Mouse (Mus musculus) midbrain, embryonic 13.5 days (tissue): ENCODE measurements at regions not wholly inside any gene's neighbourhood (a gene's known extent, or its start where the extent isn't known, plus 50 kb on each side); places are given as distances from the start of the nearest gene placed in this dataset.

Source experiments
- ATAC-seq: fragments of 200-750 bp; cut with Nextera tagmentation; 2 replicates; pipeline ENCODE4 v1.8.0; 2017; ENCODE audit warnings: mild to moderate bottlenecking, moderate TSS enrichment, moderate library complexity
- H3K27ac ChIP-seq: fragments of 300-500 bp; sonication (generic); 2 replicates; pipeline ENCODE4 v1.5.1; 2015; ENCODE audit warnings: inconsistent platforms, mild to moderate bottlenecking, moderate library complexity
- H3K27me3 ChIP-seq: fragments of 300-500 bp; sonication (generic); 2 replicates; pipeline ENCODE4 v1.6.1; 2015; ENCODE audit warnings: mild to moderate bottlenecking, inconsistent platforms
- H3K36me3 ChIP-seq: fragments of 300-500 bp; sonication (generic); 2 replicates; pipeline ENCODE4 v1.6.1; 2015; ENCODE audit warnings: mild to moderate bottlenecking, inconsistent platforms
- H3K4me1 ChIP-seq: fragments of 300-500 bp; sonication (generic); replicated peaks from 2 replicates; pipeline ENCODE4 v1.6.1; 2015; ENCODE audit warnings: inconsistent platforms
- H3K4me2 ChIP-seq: fragments of 300-500 bp; sonication (generic); replicated peaks from 2 replicates; pipeline ENCODE4 v1.6.1; 2015; ENCODE audit warnings: moderate library complexity, mild to moderate bottlenecking, inconsistent platforms
- H3K4me3 ChIP-seq: fragments of 300-500 bp; sonication (generic); replicated peaks from 2 replicates; pipeline ENCODE4 v1.5.1; 2015; ENCODE audit warnings: mild to moderate bottlenecking, inconsistent platforms
- H3K9ac ChIP-seq: fragments of 300-500 bp; sonication (generic); replicated peaks from 2 replicates; pipeline ENCODE4 v1.6.1; 2015; ENCODE audit warnings: mild to moderate bottlenecking, inconsistent platforms
- H3K9me3 ChIP-seq: fragments of 300-500 bp; sonication (generic); 2 replicates; pipeline ENCODE4 v1.6.1; 2016; ENCODE audit warnings: mild to moderate bottlenecking, inconsistent platforms
- WGBS: fragments of 180-500 bp; shearing (Covaris S2); methylation state at CpG from one replicate; pipeline ENCODE4 v1.1.7; 2015; 5-methylcytosine and 5-hydroxymethylcytosine counted together

DNA sequence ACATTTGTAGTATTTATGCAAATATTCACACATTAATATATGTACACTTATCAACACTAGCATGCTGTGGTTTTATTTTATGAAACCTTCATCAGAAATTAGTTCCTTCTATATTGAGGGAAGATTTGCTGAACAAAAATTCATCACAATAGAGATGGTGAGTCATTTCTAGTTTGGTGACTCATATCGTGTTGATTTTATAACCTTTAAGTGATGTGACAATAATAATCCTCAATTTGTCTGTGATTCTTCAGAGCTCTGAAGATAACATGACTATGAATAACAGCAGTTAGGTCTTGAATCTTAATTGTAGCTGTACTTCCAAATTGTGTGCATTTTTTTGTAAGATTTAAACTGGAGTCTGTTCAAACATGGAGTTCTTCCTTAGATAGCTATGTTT lies 168.3 kb upstream of the L3mbtl3 start:
- no peak overlapping the region for H3K4me3 ChIP-seq
- H3K9ac ChIP-seq = no peak overlapping the region
- H3K9me3 ChIP-seq = no peaks in the 10 kb centered on the region
- H3K4me1 ChIP-seq = no peaks in the 10 kb centered on the region
- WGBS = 93% methylated on average over 1 of the region's 1 CpGs
- H3K36me3 ChIP-seq = no peaks in the 10 kb centered on the region
- no peak for ATAC-seq
- H3K27ac ChIP-seq = no peak overlapping the region
- no peak overlapping the region for H3K4me2 ChIP-seq
- no peaks in the 10 kb centered on the region for H3K27me3 ChIP-seq

DNA sequence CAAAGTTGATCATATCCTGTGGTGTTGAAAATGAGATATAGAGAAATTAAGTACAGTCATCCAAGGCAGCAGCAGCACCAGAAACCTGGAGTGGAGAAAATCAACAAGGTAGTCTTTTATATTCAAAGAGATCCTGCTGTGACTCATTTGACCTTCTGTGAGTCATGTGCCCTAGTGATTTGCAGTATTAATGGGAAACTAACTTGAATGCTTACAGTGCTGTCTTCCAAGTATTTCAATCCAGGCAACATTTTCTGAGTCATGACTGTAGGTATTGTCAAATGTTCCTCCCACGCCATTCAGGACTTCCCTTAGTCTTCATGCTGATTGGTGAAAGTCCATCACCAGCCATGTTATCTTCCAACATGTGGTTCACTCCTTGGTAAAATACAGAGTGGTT lies 169.0 kb upstream of the L3mbtl3 start:
- H3K9me3 ChIP-seq = no peaks in the 10 kb centered on the region
- no peak overlapping the region for H3K4me3 ChIP-seq
- no peak overlapping the region for H3K9ac ChIP-seq
- H3K36me3 ChIP-seq = no peaks in the 10 kb centered on the region
- no peaks in the 10 kb centered on the region for H3K4me1 ChIP-seq
- no peaks in the 10 kb centered on the region for H3K27me3 ChIP-seq
- H3K27ac ChIP-seq = no peak overlapping the region
- H3K4me2 ChIP-seq = no peak overlapping the region
- WGBS = 91% methylated on average over 1 of the region's 1 CpGs
- ATAC-seq = no peak

DNA sequence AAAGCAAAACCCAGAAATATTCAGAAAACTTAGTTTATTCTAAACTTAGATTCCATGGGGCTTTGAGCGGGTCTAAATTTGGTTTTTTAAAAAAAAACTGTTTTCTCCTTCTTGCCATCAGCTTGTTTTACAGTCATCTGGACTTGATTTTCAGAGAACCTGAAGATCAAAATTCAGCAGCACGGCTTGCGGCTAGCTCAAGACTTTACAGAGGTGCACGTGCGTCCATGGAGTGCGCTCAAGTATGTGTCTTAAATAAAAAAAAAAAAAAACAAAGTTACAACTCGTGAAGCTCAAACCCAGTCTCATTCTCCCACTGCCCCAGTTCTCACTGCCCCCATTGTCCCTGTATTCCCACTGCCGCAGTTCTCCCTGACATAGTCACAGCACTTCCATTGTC lies 180.5 kb upstream of the L3mbtl3 start:
- no peaks in the 10 kb centered on the region for H3K36me3 ChIP-seq
- no peak for ATAC-seq
- 82% methylated on average over 8 of the region's 8 CpGs for WGBS
- no peaks in the 10 kb centered on the region for H3K27me3 ChIP-seq
- no peaks in the 10 kb centered on the region for H3K4me1 ChIP-seq
- H3K9ac ChIP-seq = no peak overlapping the region
- no peak overlapping the region for H3K4me3 ChIP-seq
- H3K27ac ChIP-seq = no peak overlapping the region
- no peaks in the 10 kb centered on the region for H3K9me3 ChIP-seq
- no peak overlapping the region for H3K4me2 ChIP-seq

DNA sequence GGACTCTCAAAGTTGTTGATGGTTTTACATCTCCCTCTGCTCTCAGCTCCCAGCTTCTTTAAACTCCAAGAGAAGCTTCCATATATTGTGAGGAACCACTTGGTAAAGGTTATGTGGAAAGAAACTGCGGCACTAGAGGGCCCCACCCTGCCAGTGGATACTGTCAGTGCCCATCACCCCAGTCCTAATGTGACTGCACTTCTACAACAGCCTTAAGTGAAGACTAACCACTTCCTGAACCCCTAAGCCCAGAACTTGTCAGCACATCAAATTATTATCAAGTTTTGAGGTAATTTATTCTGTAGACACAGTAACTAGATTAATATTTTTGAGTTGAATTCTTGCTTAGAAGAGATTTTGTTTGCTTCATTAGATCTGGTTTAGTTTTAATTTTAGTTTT lies 182.3 kb upstream of the L3mbtl3 start:
- no peaks in the 10 kb centered on the region for H3K27me3 ChIP-seq
- H3K27ac ChIP-seq = no peak overlapping the region
- H3K4me2 ChIP-seq = no peak overlapping the region
- WGBS = 68% methylated on average over 1 of the region's 1 CpGs
- ATAC-seq = no peak
- H3K4me1 ChIP-seq = no peaks in the 10 kb centered on the region
- no peaks in the 10 kb centered on the region for H3K9me3 ChIP-seq
- no peak overlapping the region for H3K4me3 ChIP-seq
- no peak overlapping the region for H3K9ac ChIP-seq
- H3K36me3 ChIP-seq = no peaks in the 10 kb centered on the region

DNA sequence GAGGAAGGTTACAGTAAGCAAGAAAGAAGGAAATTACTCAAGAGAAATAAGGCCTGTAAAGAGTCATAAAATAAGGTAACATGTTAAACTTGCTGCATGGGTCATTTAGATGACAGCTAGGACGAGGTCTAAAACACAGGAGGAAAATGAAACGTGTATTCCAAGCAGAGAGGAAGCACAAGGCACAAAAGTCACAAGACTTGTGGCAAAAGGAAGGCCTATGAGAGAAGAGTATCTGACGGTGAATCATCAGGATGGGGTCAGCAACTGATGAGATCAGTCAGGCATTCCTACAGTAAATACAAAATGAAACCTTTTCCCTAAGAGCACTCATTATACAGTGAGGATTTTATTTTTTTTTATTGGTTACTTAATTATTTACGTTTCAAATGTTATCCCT lies 183.6 kb upstream of the L3mbtl3 start:
- 79% methylated on average over 4 of the region's 4 CpGs for WGBS
- H3K4me2 ChIP-seq = no peak overlapping the region
- no peaks in the 10 kb centered on the region for H3K36me3 ChIP-seq
- no peak overlapping the region for H3K27ac ChIP-seq
- no peak overlapping the region for H3K4me3 ChIP-seq
- H3K27me3 ChIP-seq = no peaks in the 10 kb centered on the region
- ATAC-seq = no peak
- no peaks in the 10 kb centered on the region for H3K9me3 ChIP-seq
- 0 out of 2 replicates have a peak, but pooled peaks cover 3% of the 10 kb centered on the region for H3K4me1 ChIP-seq
- H3K9ac ChIP-seq = no peak overlapping the region

DNA sequence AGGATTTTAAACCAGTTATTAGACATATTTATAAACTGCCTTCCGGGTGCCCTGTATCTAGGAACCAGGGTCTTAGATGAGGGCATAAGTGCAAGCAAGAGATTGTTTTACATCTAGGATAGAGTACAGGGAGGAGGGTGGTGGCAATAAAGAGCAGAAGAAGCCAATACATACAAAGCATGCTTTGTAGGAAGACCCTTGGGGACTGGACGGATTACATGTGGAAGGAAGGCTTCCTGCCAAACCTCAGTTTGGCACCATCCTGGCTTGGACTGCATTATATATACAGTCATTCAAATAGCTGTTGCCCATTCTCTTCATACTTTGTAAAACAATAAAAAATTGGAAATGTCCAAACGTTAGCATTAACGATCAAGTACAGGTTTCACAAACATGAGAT lies 184.7 kb upstream of the L3mbtl3 start:
- Histone ChIP-seq H3K4me2 (no peak overlapping the region), H3K36me3 (no peaks in the 10 kb centered on the region), H3K27me3 (no peaks in the 10 kb centered on the region), H3K9ac (no peak overlapping the region), H3K4me3 (no peak overlapping the region), H3K9me3 (no peaks in the 10 kb centered on the region), H3K27ac (no peak overlapping the region), H3K4me1 (0 out of 2 replicates have a peak, but pooled peaks cover 3% of the 10 kb centered on the region)
- WGBS = 93% methylated on average over 4 of the region's 4 CpGs
- no peak for ATAC-seq

DNA sequence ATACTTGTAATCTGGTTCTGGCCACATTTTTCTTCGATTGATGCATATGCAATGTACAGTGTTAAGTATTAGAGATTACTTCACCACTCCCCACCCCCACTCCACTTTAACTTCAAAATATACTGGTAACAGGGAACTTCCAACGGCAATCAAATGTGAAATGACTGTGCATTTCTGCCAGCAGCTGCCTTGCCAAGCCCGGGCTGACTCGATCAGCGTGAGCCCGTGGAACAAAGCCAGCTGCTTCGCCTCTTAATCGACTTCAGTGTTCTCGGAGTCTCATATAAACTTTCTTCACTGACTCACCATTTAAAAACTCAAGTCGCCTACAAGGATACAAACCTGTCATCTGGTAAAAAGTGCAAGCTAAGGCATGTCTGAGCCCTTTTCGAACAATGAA lies 188.7 kb upstream of the L3mbtl3 start:
- Histone ChIP-seq H3K9ac (no peak overlapping the region), H3K36me3 (no peaks in the 10 kb centered on the region), H3K4me1 (0 out of 2 replicates have a peak, but pooled peaks cover 3% of the 10 kb centered on the region), H3K4me3 (no peak overlapping the region), H3K9me3 (no peaks in the 10 kb centered on the region), H3K27ac (no peak overlapping the region), H3K27me3 (no peaks in the 10 kb centered on the region), H3K4me2 (no peak overlapping the region)
- 45% methylated on average over 11 of the region's 11 CpGs for WGBS
- ATAC-seq = 0 out of 2 replicates have a peak, but pooled peaks have one; percentile 66

DNA sequence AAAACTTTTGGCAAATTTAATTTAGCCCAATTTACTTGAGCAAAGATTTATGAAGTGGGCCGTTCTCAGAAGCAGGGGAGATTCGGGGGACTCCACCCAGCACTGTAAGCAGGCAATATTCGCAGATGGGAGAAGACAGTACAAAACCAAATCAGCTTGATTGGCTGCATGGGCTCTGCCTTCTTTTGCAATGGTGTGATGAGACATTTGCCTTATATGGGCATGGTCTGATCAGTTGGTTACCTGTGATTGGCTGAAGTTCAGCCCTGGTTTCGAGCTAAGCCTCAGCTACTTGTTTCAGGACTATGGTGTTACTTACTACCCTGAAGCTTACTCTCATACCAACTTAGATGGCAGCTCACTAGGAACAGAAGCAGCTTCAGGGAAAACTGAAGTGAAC lies 185.6 kb upstream of the Arhgap18 start:
- Histone ChIP-seq H3K4me3 (no peak overlapping the region), H3K9ac (no peak overlapping the region), H3K27me3 (no peaks in the 10 kb centered on the region), H3K27ac (no peak overlapping the region), H3K4me1 (0 out of 2 replicates have a peak, but pooled peaks cover 3% of the 10 kb centered on the region), H3K9me3 (no peaks in the 10 kb centered on the region), H3K36me3 (no peaks in the 10 kb centered on the region), H3K4me2 (no peak overlapping the region)
- no peak for ATAC-seq
- 78% methylated on average over 4 of the region's 4 CpGs for WGBS

DNA sequence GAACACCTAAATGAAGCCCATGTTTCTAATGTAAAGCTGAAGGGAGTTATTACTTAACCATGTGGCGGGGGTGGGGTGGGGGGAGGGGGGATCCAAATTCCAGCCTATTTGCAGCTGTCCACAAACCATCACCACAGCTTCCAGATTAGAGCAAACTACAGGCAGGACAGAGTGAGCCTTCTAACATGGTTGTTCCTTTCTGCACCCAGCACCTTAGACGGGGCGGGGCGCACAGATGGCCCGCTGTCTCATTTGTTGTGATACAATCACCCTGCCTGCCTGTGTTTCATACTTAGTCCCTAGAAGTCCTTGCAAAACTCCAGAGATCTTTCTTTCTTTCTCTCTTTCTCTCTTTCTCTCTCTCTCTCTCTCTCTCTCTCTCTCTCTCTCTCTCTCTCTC lies 182.8 kb upstream of the Arhgap18 start:
- Histone ChIP-seq H3K27me3 (no peaks in the 10 kb centered on the region), H3K27ac (no peak overlapping the region), H3K4me2 (no peak overlapping the region), H3K4me1 (no peaks in the 10 kb centered on the region), H3K36me3 (no peaks in the 10 kb centered on the region), H3K4me3 (no peak overlapping the region), H3K9ac (no peak overlapping the region), H3K9me3 (no peaks in the 10 kb centered on the region)
- ATAC-seq = no peak
- 92% methylated on average over 5 of the region's 5 CpGs for WGBS

DNA sequence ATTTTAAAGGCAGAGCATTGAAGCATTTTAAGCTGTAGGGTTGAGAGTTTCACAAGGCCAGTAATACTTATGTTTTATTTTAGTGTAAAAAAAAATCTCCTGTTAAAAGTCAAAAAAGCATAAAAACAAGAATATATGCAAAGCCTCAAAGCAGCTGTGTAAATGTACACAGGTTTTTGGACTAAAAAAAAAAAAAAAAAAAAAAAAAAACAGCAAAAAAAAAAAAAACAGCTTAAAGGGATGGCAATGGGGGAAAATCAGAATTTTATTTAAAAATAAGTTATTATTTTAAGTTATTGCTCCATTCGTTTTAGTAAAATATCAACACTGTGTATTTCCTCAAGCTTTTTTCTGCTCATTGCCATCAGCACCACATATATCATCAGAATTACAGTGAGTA lies 181.8 kb upstream of the Arhgap18 start:
- Histone ChIP-seq H3K36me3 (no peaks in the 10 kb centered on the region), H3K9ac (no peak overlapping the region), H3K9me3 (no peaks in the 10 kb centered on the region), H3K27me3 (no peaks in the 10 kb centered on the region), H3K4me3 (no peak overlapping the region), H3K4me2 (no peak overlapping the region), H3K4me1 (no peaks in the 10 kb centered on the region), H3K27ac (no peak overlapping the region)
- ATAC-seq = no peak
- WGBS = 90% methylated on average over 1 of the region's 1 CpGs

DNA sequence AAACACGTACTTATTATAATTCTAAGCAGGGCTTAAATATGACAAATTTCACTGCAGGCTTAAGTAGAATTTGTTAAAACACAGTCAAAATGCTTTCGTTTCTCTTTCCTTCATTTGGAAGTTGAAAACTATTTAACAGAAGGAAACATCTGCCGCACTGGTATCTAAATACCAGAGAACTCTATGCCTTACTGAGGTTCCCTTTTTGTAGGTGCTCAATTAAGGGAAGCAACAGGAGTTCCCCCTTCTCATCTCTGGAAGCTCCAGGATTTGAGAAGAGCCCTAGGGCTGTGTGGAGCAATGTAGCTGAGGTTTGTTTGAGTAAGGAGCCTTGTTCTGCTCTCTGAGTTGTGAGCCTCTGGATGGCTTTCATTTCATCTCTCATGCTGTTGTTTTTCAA lies 177.1 kb upstream of the Arhgap18 start:
- H3K9ac ChIP-seq = no peak overlapping the region
- WGBS = 89% methylated on average over 3 of the region's 3 CpGs

DNA sequence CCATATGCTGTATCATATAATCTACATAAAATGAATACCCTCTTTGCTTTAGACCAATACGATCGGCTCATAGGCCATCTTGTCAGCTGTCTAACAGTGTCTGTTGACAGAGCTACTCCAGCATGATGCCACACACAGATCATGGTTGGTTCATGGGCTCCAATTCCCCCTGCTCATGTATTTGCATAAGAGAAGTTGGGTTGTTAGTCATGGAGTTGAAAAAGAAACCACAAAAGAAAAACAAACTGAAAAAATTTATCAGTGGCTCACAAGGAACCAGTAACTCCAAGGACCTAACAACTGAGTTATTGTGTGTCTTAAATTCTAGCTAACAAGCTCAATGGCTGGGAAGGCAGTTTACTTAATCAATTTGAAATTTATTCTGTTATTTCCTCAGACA lies 176.1 kb upstream of the Arhgap18 start:
- no peak overlapping the region for H3K4me2 ChIP-seq
- H3K4me1 ChIP-seq = no peaks in the 10 kb centered on the region
- H3K27me3 ChIP-seq = no peaks in the 10 kb centered on the region
- H3K9ac ChIP-seq = no peak overlapping the region
- no peaks in the 10 kb centered on the region for H3K36me3 ChIP-seq
- WGBS = 94% methylated on average over 2 of the region's 2 CpGs
- no peak overlapping the region for H3K4me3 ChIP-seq
- no peaks in the 10 kb centered on the region for H3K9me3 ChIP-seq
- no peak for ATAC-seq
- no peak overlapping the region for H3K27ac ChIP-seq

More for the DNA sequence above, 177.1 kb upstream of the Arhgap18 start:
- Histone ChIP-seq H3K4me2 (no peak overlapping the region), H3K9me3 (no peaks in the 10 kb centered on the region), H3K4me3 (no peak overlapping the region), H3K27me3 (no peaks in the 10 kb centered on the region), H3K27ac (no peak overlapping the region), H3K36me3 (no peaks in the 10 kb centered on the region), H3K4me1 (no peaks in the 10 kb centered on the region)
- no peak for ATAC-seq

DNA sequence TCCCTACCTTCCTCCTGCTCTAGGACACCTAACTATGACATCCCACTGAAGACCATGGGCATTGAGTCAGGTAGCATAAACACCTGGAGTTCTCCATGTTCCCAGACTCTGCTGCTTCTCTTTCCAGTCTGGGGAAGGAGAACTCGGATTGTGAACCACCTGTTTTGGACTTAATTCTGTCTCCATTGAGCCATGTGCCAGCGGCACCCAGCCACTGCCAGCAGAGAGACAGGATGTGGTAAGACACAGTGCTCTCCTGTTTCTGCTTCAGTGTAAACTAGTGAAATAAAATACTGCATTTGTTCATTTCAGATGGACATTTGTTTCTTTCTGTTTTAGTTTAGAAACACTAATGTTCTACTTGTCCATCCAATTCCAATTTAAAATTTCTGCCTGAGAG lies 168.1 kb upstream of the Arhgap18 start:
- no peaks in the 10 kb centered on the region for H3K36me3 ChIP-seq
- WGBS = 89% methylated on average over 2 of the region's 2 CpGs

More for the DNA sequence above, 168.1 kb upstream of the Arhgap18 start:
- Histone ChIP-seq H3K4me3 (no peak overlapping the region), H3K27ac (no peak overlapping the region), H3K4me1 (no peaks in the 10 kb centered on the region), H3K9me3 (peaks cover 7% of the 10 kb centered on the region), H3K9ac (no peak overlapping the region), H3K27me3 (no peaks in the 10 kb centered on the region), H3K4me2 (no peak overlapping the region)
- no peak for ATAC-seq
